Mouse (Mus musculus) cerebellum, postnatal 14 days (tissue): ENCODE measurements at regions not wholly inside any gene's neighbourhood (a gene's known extent, or its start where the extent isn't known, plus 50 kb on each side); places are given as distances from the start of the nearest gene placed in this dataset.

Experiments
- DNase-seq, 2 experiments: peaks; one replicate each; pipeline ENCODE4 v3.0.0; 2021; ENCODE audit warnings: mixed read lengths in 2 of 2

DNA sequence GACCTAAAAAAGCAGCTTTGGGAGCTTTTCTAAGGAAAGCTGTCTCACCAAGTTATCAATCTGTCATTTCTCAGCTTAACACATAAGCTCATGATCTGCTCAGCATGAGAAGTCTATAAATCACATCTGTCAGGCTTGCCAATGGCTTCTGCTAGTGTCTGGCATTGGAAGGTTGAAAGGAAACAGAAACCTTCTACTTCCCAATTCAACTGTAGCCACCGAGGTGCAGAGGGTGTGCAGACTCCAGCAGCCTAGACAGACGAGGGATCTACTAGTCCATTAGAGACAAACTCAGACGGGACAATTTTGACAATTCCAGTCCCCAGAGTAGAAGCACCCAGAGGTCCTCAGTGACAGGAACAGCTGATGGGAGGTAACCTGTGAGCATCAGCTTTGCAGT lies 103.0 kb downstream of the Nab1 start:
- no peak for DNase-seq

DNA sequence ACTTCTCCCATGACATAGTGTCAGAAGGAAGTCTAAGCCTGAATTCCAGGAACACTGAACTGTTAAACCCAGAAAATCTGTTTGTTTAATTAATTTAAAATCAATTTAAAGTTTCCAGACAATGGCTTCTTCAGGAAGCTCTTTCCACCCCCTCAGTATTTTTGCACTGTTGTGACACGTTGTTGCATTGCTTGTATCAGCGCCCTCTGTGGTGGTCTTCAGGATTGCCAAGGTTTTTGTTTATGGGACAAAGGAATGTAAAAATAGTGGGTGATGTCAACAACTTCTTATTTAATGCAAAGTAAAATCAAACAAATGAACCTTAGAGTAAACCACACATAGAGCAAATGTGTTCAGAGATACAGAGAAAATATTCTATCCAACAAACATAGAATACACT lies 107.5 kb downstream of the Nab1 start:
- DNase-seq, result no peak

GRCm38 (mm10) chr1:52388836-52389235 lies 111.6 kb downstream of the Nab1 start:
- DNase-seq, result no peak

GRCm38 (mm10) chr1:52388118-52388517 lies 112.4 kb downstream of the Nab1 start:
- DNase-seq, result no peak

DNA sequence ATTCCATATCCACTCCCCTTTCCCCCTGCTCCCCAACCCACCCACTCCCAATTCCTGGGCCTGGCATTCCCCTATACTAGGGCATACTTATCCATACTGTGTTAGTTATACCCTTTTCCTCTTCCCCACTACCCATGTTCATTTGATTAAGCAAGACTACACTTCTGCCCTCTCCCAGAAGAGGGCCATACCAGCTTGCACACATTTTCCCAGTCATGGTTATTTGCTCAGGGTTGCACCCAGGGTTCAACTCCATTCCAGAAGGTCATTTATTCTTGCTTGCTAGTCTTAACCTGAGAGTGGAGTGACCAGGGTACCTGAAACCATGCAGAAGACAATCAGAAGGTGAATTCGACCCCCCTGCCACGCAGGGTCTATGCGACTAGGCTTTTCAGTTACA lies 113.4 kb downstream of the Nab1 start:
- DNase-seq, result peak in 1 of 2 experiments; percentile 3

DNA sequence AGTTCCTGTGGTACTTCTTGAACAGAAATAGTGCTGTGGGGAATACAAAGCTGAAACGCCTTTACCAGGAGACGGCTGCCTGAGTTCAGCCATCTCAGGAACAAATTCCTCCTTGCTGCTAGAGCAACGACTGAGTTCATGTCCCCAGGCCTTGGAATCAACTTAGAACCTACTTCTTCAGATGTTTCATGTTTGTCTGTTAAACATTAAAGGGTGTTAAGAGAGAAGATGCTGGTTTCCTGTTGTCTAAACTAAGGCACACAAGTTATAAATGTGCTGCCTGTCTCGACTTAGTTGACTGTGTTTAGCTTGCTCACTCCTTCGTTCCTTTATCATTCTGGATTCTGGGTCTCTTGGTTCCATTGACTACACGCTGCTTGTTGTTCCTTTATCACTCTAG lies 125.2 kb downstream of the Nab1 start:
- no peak for DNase-seq

GRCm38 (mm10) chr1:52374666-52375065 lies 125.8 kb downstream of the Nab1 start:
- no peak for DNase-seq

GRCm38 (mm10) chr1:52373817-52374216 lies 126.7 kb downstream of the Nab1 start:
- no peak for DNase-seq

DNA sequence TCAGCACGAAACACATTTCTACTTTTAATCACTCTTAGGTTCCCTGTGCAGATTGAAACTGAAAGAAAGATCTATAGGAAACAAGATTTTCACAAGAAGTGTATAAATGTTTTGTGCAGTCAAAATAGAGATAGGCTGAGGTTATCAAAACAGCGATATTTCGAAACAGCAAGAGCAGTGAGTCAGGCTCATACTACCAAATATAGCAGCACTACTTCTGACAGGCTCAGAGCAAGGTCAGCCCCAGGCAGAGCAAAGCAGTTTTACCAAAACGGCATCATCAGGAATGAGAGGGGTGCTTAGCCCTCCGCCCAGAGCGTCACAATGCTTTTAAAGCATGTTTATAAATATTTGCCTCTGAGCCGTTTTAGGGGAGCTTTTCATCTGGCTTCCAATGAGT lies 133.4 kb upstream of the Gls start:
- DNase-seq, result no peak

- no peak for DNase-seq
These were observed 130.6 kb upstream of the Gls start for GRCm38 (mm10) chr1:52363625-52364024.

DNA sequence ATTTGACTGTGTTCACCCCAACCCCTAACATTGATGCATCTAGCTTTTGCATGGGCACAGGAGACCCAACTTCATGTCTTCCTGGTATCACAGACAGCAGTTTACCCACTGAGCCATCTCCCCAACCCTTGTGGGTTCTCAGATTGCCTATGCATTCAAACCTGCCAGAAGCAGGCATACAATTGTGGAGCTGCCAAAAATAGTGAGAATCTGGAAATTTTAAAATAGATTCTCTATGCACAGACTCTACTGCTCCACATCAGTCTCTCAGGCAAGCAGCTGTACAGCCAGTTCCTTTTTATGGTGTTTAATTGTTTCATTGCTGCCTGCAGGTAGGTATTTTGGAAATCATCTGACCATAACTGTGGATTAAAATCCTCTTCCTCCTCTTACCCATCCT lies 129.9 kb upstream of the Gls start:
- DNase-seq, result no peak

DNA sequence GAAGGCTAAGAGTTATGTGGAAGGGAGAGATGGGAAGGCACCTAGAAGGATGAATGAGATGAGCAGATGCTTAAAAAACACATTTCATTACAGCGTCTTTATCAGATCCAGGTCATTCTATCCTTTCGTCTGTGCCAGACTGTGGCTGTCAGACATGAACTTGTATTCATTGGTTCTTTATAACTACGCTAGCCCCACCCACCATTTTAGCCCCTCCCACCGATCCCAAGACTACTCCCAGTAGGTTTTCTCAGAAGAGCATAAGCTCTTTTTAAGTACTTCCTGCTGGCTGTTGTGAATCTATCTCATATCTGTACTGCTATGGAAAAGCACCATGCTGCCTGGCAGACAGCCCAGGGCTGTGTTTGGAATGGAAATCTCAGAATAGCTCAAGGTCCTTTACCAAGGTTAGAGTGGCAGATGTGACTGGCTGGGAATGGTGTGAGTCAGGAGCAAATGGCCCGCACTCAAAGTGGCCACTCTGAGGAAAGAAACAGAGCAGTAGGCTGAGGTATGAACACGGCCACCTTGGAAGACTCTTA lies 121.1 kb upstream of the Gls start:
- DNase-seq, result peak; percentile 27 to 29

GRCm38 (mm10) chr1:52342127-52342526 lies 109.1 kb upstream of the Gls start:
- no peak for DNase-seq

- DNase-seq, result no peak
These were observed 105.7 kb upstream of the Gls start for GRCm38 (mm10) chr1:52338704-52339103.

DNA sequence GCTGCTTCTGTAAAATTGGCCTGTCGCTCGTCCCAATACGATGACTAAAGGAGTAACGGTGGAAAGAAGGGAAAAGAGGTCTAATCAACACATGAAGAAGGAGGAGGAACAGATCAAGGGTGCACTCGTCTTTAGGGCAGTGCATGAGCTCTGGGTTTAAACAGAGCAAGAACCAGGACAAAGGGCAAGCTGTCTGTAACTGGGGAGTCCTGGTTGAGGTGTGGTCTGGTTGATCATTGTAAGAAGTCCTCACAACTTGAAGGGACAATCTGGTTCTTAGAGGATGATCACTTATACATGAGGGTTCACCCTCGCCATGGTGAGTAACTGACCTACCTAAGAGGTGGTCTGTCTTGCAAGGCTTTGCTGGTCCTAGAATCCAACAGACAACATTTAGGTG lies 105.2 kb upstream of the Gls start:
- DNase-seq, result no peak

- no peak for DNase-seq
These were observed 103.7 kb upstream of the Gls start for GRCm38 (mm10) chr1:52336696-52337095.

DNA sequence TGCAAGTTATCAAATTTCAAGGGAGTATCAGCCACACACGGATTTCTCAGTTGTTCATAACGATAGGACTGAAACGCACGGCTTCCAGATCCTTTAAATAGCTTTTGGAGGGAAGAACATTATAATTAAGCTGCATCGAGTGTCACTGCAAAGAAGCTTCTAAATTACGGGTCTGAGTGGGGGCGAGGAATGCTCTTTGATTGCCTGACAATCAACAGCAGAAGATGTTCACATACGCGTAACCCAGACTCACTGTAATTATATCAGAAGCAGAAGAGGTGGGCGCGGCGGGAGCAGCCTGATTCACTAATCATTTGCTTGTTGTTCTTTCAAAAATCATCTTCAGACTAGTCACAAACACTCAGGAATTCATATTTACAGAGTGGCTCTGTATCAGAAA lies 99.0 kb upstream of the Gls start:
- DNase-seq, result no peak

- no peak for DNase-seq
These were observed 98.4 kb upstream of the Gls start for GRCm38 (mm10) chr1:52331442-52331841.

DNA sequence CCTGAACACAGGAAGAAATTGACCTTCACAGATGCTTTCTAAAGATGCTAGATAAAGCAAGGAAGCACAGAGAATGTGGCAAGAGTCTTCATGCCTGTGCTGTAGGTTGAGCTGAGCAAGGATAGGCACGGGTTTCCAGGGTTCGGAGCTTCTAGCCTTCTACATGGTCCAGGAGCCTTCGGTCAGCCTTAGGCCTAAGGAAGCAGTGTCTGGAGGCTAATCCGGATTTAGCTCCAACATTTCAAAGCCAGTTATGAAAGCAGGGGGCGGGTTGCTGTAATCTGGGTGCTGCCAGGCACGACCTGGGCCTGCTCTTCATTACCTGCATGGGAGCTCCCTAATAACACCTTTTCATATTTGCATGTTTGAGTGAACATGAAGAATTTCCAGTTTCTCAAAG lies 97.5 kb upstream of the Gls start:
- no peak for DNase-seq

- no peak for DNase-seq
These were observed 95.5 kb upstream of the Gls start for GRCm38 (mm10) chr1:52328507-52328906.

DNA sequence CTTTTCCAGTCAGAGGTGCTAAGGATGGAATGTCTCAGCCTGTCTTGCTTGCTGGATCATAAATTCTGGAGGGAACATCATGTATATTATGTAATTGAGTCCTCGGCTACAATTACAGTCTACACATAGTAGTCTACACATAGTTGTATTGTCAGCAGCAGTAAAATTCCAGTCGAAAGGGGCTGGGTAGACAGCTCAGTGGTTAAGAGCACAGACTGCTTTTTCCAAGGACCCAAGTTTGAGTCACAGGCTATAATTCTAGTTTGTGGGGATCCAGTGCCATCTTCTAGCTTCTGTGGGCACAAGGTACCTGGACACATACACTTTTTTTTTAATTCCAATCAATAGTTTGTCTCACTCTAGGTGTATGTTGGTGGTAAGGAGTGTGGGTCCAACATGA lies 91.3 kb upstream of the Gls start:
- DNase-seq, result no peak

DNA sequence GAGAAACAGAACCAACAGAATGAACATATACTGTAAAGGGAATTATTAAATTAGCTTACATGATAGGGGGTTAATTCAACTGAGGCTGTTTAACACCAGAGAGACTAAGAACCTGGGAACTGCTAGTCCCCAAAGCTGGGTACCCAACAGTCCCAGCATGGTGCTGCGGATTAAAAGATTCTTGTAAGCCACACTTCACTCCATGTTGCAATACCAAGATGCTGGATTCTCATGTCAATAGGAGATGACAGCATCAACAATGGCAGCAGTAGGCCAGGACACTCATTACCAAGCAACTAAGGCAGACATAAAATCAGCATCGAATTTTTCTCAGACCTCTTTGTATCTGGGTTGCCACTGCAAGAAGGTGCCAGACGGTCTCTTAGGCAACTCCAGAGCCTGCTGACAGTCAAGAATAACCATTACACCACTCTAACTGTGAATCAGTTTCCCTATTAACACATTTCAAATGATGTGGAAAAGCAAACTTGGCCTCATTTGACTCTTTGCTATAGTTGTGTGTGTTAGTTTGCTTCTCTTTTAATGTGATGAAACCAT lies 79.1 kb upstream of the Gls start:
- DNase-seq, result no peak

DNA sequence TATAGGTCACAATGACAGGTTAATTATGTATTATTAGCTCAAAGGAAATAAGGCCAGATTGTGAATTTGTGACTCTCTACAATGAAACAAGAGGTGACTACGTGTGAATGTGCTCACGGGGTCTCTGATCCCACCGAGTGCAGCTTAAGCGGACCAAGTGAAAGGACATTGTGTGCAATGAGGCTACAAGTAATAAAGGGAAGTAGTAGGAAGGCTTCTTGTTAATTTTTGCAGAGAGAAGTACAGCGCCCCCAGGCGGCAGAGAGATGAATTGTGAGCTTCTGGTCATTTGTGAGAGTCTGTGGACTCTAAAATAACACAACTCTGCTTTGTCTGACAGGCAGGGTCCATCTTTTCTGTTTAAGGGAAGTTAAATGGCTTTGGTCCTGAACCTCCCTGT lies 73.9 kb upstream of the Gls start:
- peak in 1 of 2 experiments; percentile 54 for DNase-seq

DNA sequence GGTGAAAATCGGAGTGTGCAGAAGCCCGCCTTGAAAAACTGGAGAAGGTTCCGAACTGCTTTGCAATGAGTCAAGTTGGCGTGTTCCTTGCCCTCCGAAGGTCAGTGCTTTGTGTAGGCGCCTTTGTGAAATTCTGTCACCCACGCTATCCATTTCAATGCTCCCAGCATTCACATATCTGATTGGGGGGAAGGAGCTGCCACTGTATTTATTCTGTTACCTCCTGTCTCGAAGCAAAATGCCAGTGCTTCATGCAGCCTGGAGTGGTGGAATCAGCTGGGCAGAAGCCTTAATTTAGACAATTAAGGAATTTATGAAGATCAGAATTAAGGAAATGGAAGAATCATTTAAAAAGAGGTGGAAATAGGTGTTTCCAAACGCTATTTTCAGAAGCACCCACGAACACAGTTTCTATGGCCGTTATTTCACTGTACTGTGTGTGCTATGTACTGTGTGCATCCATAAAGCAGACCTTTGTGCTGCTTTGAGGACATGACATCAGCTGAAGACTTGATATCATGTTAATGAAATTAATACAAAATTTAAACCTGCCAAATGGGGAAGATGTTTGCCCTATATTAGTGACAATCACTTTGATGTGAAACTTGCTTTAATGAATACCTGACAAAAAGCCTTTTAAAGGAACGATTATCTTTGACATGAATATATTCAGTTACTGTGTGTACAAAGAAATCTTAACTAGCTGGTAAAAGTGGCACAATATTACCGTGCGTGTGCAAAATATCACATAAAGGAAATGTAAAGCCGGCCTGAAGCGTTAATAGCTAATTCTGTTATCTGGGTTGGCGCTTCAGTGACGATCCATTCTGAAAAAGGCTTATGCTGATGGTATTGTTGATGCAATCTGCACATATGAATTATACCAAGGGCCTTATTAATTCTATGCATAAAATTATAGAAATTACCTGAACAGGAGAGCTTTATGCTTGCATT lies 72.9 kb upstream of the Gls start:
- DNase-seq, result no peak
